Mouse (Mus musculus) CD4-positive helper T cell, adult 2 months (primary cell): ENCODE measurements at regions not wholly inside any gene's neighbourhood (a gene's known extent, or its start where the extent isn't known, plus 50 kb on each side); places are given as distances from the start of the nearest gene placed in this dataset.

Experiments
- DNase-seq: peaks from one replicate; pipeline ENCODE4 v3.0.0-alpha.2; 2012; ENCODE audit warnings: low read depth, missing footprints, low spot score

- no peak for DNase-seq
These were observed 221.9 kb downstream of the Klf5 start for GRCm38 (mm10) chr14:99520343-99520742.

GRCm38 (mm10) chr14:99521954-99522523, 223.5 kb downstream of the Klf5 start:
- DNase-seq, result no peak

- no peak for DNase-seq
These were observed 237.3 kb downstream of the Klf5 start for GRCm38 (mm10) chr14:99535781-99536180.

GRCm38 (mm10) chr14:99537286-99537685, 238.8 kb downstream of the Klf5 start:
- no peak for DNase-seq

- no peak for DNase-seq
These were observed 243.2 kb downstream of the Klf5 start for GRCm38 (mm10) chr14:99541716-99542115.

GRCm38 (mm10) chr14:99547931-99548330, 249.4 kb downstream of the Klf5 start:
- DNase-seq, result no peak

- DNase-seq, result no peak
These were observed 250.1 kb downstream of the Klf5 start for GRCm38 (mm10) chr14:99548363-99549248.

GRCm38 (mm10) chr14:99564024-99564423, 265.5 kb downstream of the Klf5 start:
- DNase-seq, result no peak

- no peak for DNase-seq
These were observed 275.7 kb downstream of the Klf5 start for GRCm38 (mm10) chr14:99574146-99574545.

- no peak for DNase-seq
These were observed 280.2 kb downstream of the Klf5 start for GRCm38 (mm10) chr14:99578665-99579064.

- no peak for DNase-seq
These were observed 280.8 kb downstream of the Klf5 start for GRCm38 (mm10) chr14:99579271-99579759.

- no peak for DNase-seq
These were observed 281.3 kb downstream of the Klf5 start for GRCm38 (mm10) chr14:99579765-99580266.

GRCm38 (mm10) chr14:99584144-99584543, 285.7 kb downstream of the Klf5 start:
- DNase-seq, result no peak

- no peak for DNase-seq
These were observed 287.5 kb downstream of the Klf5 start for GRCm38 (mm10) chr14:99586029-99586428.

GRCm38 (mm10) chr14:99590854-99591470, 292.5 kb downstream of the Klf5 start:
- no peak for DNase-seq

GRCm38 (mm10) chr14:99592922-99593321, 294.4 kb downstream of the Klf5 start:
- DNase-seq, result no peak

- no peak for DNase-seq
These were observed 295.4 kb downstream of the Klf5 start for GRCm38 (mm10) chr14:99593864-99594263.

- DNase-seq, result no peak
These were observed 303.4 kb downstream of the Klf5 start for GRCm38 (mm10) chr14:99601900-99602299.

- DNase-seq, result no peak
These were observed 304.8 kb downstream of the Klf5 start for GRCm38 (mm10) chr14:99603257-99603656.

- DNase-seq, result no peak
These were observed 307.0 kb downstream of the Klf5 start for GRCm38 (mm10) chr14:99605351-99606100.

GRCm38 (mm10) chr14:99609003-99609402, 310.5 kb downstream of the Klf5 start:
- DNase-seq, result no peak

GRCm38 (mm10) chr14:99611435-99611834, 312.9 kb downstream of the Klf5 start:
- DNase-seq, result no peak
